Mouse (Mus musculus): Measurements from ENCODE around the gene Mapk13. TPM values are rescaled to one million over a fixed set of nuclear protein-coding genes. Genes with fewer than 3 reads are reported as not detected.

Mapk13 gene
- polyA plus RNA-seq, 1 experiment from 2014 or later: 130 TPM

GRCm38 (mm10) chr17:28816875-28817811 lies 48.0 kb downstream of the Mapk13 start:
- Histone ChIP-seq H3K4me3 (no peak overlapping the region), H3K27ac (no peak overlapping the region), H3K36me3 (peaks cover 93% of the 10 kb centered on the region), H3K27me3 (no peaks in the 10 kb centered on the region), H3K9ac (no peak overlapping the region), H3K9me3 (no peaks in the 10 kb centered on the region), H3K4me1 (no peaks in the 10 kb centered on the region), H3K4me2 (no peak overlapping the region)
- ATAC-seq (ENCODE audit: insufficient number of reproducible peaks, low FRiP score, low TSS enrichment, low read depth): no peak
- 90% methylated on average over 25 of the region's 25 CpGs for WGBS

DNA sequence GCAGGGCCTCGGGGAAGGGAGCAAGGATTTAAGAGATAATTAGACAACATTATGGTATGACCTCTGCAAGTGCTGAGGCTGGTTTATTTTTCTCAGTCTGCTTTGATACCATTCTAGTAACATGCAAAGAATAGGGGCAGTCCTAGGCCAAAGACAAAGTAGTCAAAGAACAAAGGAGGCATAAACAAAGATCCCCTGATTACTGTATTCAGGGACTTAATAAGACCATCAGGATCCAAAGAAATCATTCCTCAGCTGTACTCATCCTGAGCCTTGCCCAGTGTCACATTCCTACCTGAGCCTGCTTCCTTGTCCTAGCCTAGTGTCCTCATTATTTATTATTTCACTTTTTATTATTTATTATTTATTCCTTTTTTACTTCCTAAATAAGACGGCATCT lies 51.1 kb downstream of the Mapk13 start:
- H3K27ac ChIP-seq: no peak overlapping the region
- peaks cover 94% of the 10 kb centered on the region for H3K36me3 ChIP-seq
- no peaks in the 10 kb centered on the region for H3K9me3 ChIP-seq
- no peak overlapping the region for H3K4me3 ChIP-seq
- H3K27me3 ChIP-seq: no peaks in the 10 kb centered on the region
- WGBS: 86% methylated on average over 2 of the region's 2 CpGs
- no peak overlapping the region for H3K9ac ChIP-seq
- ATAC-seq (ENCODE audit: insufficient number of reproducible peaks, low FRiP score, low TSS enrichment, low read depth): no peak
- no peaks in the 10 kb centered on the region for H3K4me1 ChIP-seq
- H3K4me2 ChIP-seq: no peak overlapping the region

GRCm38 (mm10) chr17:28823004-28823745 lies 54.1 kb downstream of the Mapk13 start:
- H3K36me3 ChIP-seq: peaks cover 96% of the 10 kb centered on the region

DNA sequence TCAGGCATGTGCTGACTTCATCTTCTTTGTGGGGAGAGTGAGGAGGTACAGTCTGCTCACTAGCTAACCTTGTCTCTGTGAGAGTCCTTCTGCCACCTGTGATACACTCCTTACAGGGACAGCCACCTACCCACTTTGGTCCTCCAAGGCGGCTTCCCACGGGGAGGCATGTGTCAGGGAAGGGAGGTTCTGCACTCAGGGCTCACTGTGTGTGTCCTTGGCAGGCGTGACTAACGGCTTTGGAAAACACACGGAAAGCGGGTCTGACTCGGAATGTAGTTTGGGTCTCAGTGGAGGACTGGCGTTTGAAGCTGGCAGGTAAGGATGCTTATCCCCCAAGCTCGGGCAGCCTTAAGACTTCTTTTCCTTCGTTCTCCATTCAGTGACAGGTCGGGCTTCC lies 54.7 kb downstream of the Mapk13 start:
- no peak overlapping the region for H3K27ac ChIP-seq
- no peak overlapping the region for H3K9ac ChIP-seq
- no peak overlapping the region for H3K4me2 ChIP-seq
- 84% methylated on average over 11 of the region's 11 CpGs for WGBS
- H3K36me3 ChIP-seq: peaks cover 96% of the 10 kb centered on the region
- no peaks in the 10 kb centered on the region for H3K27me3 ChIP-seq
- no peak for ATAC-seq (ENCODE audit: insufficient number of reproducible peaks, low FRiP score, low TSS enrichment, low read depth)
- H3K4me3 ChIP-seq: no peak overlapping the region
- no peaks in the 10 kb centered on the region for H3K4me1 ChIP-seq
- no peaks in the 10 kb centered on the region for H3K9me3 ChIP-seq

More at GRCm38 (mm10) chr17:28823004-28823745, 54.1 kb downstream of the Mapk13 start:
- no peak overlapping the region; the same call in 1 of the 2 replicates for H3K27ac ChIP-seq
- no peak overlapping the region for H3K9ac ChIP-seq
- no peak overlapping the region for H3K4me2 ChIP-seq
- ATAC-seq (ENCODE audit: insufficient number of reproducible peaks, low FRiP score, low TSS enrichment, low read depth): no peak
- no peaks in the 10 kb centered on the region for H3K27me3 ChIP-seq
- H3K4me3 ChIP-seq: no peak overlapping the region
- 90% methylated on average over 13 of the region's 13 CpGs for WGBS
- H3K4me1 ChIP-seq: no peaks in the 10 kb centered on the region
- H3K9me3 ChIP-seq: no peaks in the 10 kb centered on the region

- no peaks in the 10 kb centered on the region for H3K4me1 ChIP-seq
- no peak overlapping the region for H3K4me2 ChIP-seq
- no peak overlapping the region for H3K9ac ChIP-seq
- H3K36me3 ChIP-seq: peaks cover 98% of the 10 kb centered on the region
- H3K9me3 ChIP-seq: no peaks in the 10 kb centered on the region
- WGBS: 77% methylated on average over 6 of the region's 6 CpGs
- ATAC-seq (ENCODE audit: insufficient number of reproducible peaks, low FRiP score, low TSS enrichment, low read depth): no peak
- no peaks in the 10 kb centered on the region for H3K27me3 ChIP-seq
- no peak overlapping the region for H3K4me3 ChIP-seq
- H3K27ac ChIP-seq: no peak overlapping the region
These were observed 55.8 kb downstream of the Mapk13 start for GRCm38 (mm10) chr17:28824896-28825295.

DNA sequence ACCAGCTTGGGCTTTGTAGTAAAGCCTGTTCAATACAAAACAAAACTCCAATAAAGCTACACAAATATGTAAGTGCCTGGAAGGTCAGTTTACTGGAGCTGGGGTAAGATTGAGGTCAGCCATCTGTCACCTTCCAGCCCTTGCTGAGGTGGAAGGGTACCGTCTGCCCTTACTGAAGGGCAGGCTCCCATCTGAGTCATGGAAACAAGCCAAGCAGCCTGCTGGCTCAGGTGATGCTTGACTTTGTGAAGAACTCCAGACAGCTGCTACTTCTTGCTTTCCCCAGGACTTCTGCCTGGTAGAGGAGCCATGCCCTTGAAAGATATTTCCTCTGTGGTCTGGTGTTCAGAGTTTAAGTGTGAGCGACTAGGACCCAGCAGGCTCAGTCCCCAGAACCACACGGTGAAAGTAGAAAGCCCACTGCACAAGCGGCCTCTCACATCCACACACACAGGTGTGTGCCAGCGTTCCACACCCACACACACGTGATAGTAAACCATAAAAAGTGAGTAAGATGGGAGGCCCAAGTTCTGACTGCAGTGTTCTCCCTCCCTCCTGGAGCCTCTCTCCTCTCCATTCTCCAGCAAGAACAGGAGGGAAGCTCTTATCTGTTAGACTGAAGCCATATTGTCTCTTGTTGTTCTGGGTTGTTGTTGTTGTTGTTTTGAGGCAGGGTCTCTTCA lies 56.4 kb downstream of the Mapk13 start:
- Histone ChIP-seq H3K36me3 (peaks cover 99% of the 10 kb centered on the region), H3K27me3 (no peaks in the 10 kb centered on the region), H3K4me1 (no peaks in the 10 kb centered on the region), H3K4me3 (no peak overlapping the region), H3K4me2 (no peak overlapping the region), H3K9me3 (no peaks in the 10 kb centered on the region), H3K27ac (no peak overlapping the region), H3K9ac (no peak overlapping the region)
- 79% methylated on average over 6 of the region's 6 CpGs for WGBS
- no peak for ATAC-seq (ENCODE audit: insufficient number of reproducible peaks, low FRiP score, low TSS enrichment, low read depth)

GRCm38 (mm10) chr17:28827665-28828231 lies 58.7 kb downstream of the Mapk13 start:
- Histone ChIP-seq H3K9ac (no peak overlapping the region), H3K27ac (no peak overlapping the region), H3K27me3 (no peaks in the 10 kb centered on the region), H3K4me1 (no peaks in the 10 kb centered on the region), H3K4me3 (no peak overlapping the region), H3K4me2 (no peak overlapping the region), H3K9me3 (no peaks in the 10 kb centered on the region), H3K36me3 (peaks cover 99% of the 10 kb centered on the region)
- ATAC-seq (ENCODE audit: insufficient number of reproducible peaks, low FRiP score, low TSS enrichment, low read depth): no peak
- WGBS: 92% methylated on average over 8 of the region's 8 CpGs

DNA sequence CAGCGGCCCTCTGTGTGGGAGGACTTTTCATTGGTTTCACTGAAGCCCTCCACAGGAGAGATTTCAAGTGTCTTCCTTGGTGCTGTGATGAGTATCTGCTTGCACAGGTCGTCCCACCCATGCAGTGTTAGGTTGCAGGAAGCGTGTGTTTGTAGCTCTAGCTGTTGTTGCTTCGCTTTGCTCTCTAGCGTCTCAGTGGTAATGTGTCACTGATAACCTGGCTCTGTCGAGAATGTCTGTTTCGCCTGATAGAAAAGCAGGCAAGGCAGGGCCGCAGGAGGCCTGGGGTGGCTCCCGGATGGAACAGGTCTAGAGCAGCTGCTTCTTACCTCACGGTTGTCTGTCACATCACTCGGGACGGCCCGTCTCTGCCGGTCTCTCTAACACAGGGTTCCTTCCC lies 60.0 kb downstream of the Mapk13 start:
- H3K4me3 ChIP-seq: no peak overlapping the region
- ATAC-seq (ENCODE audit: insufficient number of reproducible peaks, low FRiP score, low TSS enrichment, low read depth): no peak
- no peak overlapping the region for H3K9ac ChIP-seq
- H3K36me3 ChIP-seq: peaks cover 98% of the 10 kb centered on the region
- no peaks in the 10 kb centered on the region for H3K27me3 ChIP-seq
- H3K27ac ChIP-seq: no peak overlapping the region
- WGBS: 87% methylated on average over 14 of the region's 14 CpGs
- H3K9me3 ChIP-seq: no peaks in the 10 kb centered on the region
- H3K4me1 ChIP-seq: no peaks in the 10 kb centered on the region
- no peak overlapping the region for H3K4me2 ChIP-seq

Other genes with a start within 250 kb of the Mapk13 start
- not detected in 2 replicates for gene Armc12, start 238.5 kb upstream of the Mapk13 start, polyA plus RNA-seq (2015; fragmentation: Nextera tagmentation; extraction: Ambion mirVana)
- not detected in 2 replicates for gene Clpsl2, start 219.9 kb upstream of the Mapk13 start, polyA plus RNA-seq (2015; fragmentation: Nextera tagmentation; extraction: Ambion mirVana)
- 0.47 and 1.8 TPM in 2 replicates for gene Clps, start 208.5 kb upstream of the Mapk13 start, polyA plus RNA-seq (2015; fragmentation: Nextera tagmentation; extraction: Ambion mirVana)
- gene Lhfpl5, start 193.7 kb upstream of the Mapk13 start, polyA plus RNA-seq (2015; fragmentation: Nextera tagmentation; extraction: Ambion mirVana): 0.40 and 0.60 TPM in 2 replicates
- 120 and 121 TPM in 2 replicates for gene Srpk1, start 146.6 kb upstream of the Mapk13 start, polyA plus RNA-seq (2015; fragmentation: Nextera tagmentation; extraction: Ambion mirVana)
- 0.60 and 0.72 TPM in 2 replicates for gene Slc26a8, start 79.1 kb upstream of the Mapk13 start, polyA plus RNA-seq (2015; fragmentation: Nextera tagmentation; extraction: Ambion mirVana)
- gene Mapk14, start 78.0 kb upstream of the Mapk13 start, polyA plus RNA-seq (2015; fragmentation: Nextera tagmentation; extraction: Ambion mirVana): 37.9 and 45.2 TPM in 2 replicates
- 1.9 and 2.4 TPM in 2 replicates for gene AC170998.1, start 43.2 kb upstream of the Mapk13 start, polyA plus RNA-seq (2015; fragmentation: Nextera tagmentation; extraction: Ambion mirVana)
- gene Brpf3, start 31.8 kb downstream of the Mapk13 start, polyA plus RNA-seq (2015; fragmentation: Nextera tagmentation; extraction: Ambion mirVana): 7.3 and 8.4 TPM in 2 replicates
- gene Pnpla1, start 89.1 kb downstream of the Mapk13 start, polyA plus RNA-seq (2015; fragmentation: Nextera tagmentation; extraction: Ambion mirVana): 13.8 and 14.1 TPM in 2 replicates
- gene 4930539E08Rik, start 146.0 kb downstream of the Mapk13 start, polyA plus RNA-seq (2015; fragmentation: Nextera tagmentation; extraction: Ambion mirVana): 0.22 and 0.27 TPM in 2 replicates
- not detected in 2 replicates for gene Pxt1, start 174.5 kb downstream of the Mapk13 start, polyA plus RNA-seq (2015; fragmentation: Nextera tagmentation; extraction: Ambion mirVana)
- gene Kctd20, start 182.7 kb downstream of the Mapk13 start, polyA plus RNA-seq (2015; fragmentation: Nextera tagmentation; extraction: Ambion mirVana): 88.9 and 98.7 TPM in 2 replicates
- 100 and 104 TPM in 2 replicates for gene Stk38, start 238.7 kb downstream of the Mapk13 start, polyA plus RNA-seq (2015; fragmentation: Nextera tagmentation; extraction: Ambion mirVana)

All from limb, embryonic 15.5 days (tissue).